Mouse (Mus musculus): ENCODE data around the gene Prpf39.

Gene Prpf39

DNA sequence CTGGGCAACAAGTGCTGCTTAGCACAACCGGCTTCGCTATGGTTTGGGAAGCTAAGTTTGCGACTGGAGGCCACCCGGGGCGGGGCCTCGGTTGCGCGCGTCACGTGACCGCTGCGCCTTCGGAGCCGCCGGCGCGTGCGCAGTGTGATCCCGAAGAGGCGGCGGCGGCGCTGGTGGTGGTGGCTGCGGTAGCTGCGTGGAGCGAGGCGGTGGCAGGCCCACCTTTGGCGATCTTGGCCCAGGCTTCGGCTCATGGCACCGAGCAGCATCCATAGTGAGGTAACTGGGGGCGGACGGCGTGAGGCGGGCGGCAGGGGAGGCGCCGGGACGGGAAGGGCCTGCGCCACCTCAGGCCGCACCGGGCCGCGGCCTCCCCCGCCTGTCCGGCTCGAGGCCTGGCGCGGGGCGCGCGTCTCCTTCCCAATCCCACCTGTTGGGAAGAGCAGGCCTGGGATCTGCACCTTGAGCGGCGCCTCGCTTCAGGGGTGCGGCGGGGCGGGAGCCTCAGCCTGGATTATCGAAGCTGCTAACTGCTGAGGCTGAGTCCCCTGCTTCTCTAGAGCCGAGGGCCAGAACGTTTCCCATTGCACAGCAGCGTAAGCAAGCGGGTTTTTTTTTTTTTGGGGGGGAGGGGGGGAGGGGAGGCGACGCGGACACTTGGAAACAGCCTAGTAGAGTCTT is at the start of gene Prpf39:
Prpf39 (plus strand) TSS at position 144 of the 681 bp plus-strand sequence.
- DNase-seq (ENCODE audit: low spot score), result peak; percentile 92

GRCm38 (mm10) chr12:65007725-65008124 is 28.4 kb upstream of the Prpf39 start:
- DNase-seq (ENCODE audit: low spot score), result no peak

DNA sequence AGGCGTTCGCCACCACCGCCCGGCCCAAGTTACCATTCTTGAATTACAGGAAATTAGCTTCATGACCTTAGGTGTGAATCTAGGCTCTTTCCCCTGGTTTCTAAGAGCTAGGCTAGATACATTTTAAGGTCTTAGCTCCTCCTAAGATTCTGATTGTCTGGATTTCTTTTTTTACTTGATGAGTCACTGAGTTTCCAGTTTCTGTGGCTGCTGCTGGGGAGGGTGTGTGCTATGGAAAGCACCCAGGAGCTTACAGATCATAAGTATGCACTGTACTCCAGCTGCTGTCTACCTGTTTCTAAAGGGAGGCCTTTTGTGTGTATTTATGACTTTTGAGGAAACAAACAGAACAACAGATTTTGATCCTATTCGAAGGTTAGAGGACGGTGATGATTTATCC is 13.3 kb upstream of the Prpf39 start:
- DNase-seq (ENCODE audit: low spot score), result no peak

- no peak for DNase-seq (ENCODE audit: low spot score)
These were observed 319 bp upstream of the Prpf39 start for GRCm38 (mm10) chr12:65035839-65036189.

DNA sequence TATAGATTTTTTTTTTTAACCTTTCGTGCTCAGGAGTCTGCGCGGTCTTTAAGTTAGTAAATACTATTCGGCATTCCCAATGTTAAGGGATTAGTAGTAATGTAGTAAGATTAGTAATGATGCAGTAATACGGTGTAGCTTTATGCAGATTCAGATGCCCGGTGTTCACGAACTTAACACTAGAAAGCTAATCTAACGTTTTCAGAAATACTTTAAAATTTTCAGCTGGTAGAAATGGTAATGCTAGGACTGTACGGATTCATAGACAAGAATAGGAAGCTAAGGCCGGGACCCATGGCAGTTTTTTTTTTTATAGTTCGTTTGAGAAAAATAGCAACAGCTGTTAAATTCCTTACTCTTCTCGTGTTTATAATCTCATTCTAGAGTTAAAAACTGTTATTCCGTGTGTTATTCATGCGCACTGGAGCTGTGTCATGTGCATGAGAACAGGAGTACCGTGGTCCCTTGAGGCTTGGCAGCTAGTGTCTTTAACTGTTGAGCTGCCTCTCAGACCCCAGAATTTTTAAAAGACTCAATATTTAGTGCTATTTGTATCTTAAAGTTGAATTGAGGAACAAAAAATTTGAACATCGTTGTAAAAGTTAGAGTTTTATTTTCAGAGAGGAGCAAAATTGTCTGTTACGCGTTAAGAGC is 886 bp downstream of the Prpf39 start:
- no peak for DNase-seq (ENCODE audit: low spot score)

DNA sequence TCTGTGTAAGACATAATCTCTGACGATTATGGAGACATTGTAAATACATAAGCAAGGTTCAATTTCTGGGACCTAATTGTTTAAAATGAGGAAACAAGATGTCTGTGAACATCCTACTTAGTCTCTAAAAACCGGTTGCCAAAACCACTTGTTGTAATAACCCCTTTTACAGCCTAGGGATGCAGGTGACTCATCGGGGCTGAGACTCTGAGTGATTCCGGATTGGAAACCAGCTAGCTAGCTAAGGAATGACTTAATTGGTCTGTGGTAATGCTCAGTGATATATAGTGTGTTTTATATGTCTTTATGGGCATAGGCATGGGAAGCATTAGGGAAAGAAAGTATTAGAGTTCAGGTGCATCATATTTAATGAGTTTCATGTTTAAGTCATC is 1.4 kb downstream of the Prpf39 start:
- peak; percentile 9 for DNase-seq (ENCODE audit: low spot score)

- no peak for DNase-seq (ENCODE audit: low spot score)
These were observed 12.7 kb downstream of the Prpf39 start for GRCm38 (mm10) chr12:65048799-65049198.

DNA sequence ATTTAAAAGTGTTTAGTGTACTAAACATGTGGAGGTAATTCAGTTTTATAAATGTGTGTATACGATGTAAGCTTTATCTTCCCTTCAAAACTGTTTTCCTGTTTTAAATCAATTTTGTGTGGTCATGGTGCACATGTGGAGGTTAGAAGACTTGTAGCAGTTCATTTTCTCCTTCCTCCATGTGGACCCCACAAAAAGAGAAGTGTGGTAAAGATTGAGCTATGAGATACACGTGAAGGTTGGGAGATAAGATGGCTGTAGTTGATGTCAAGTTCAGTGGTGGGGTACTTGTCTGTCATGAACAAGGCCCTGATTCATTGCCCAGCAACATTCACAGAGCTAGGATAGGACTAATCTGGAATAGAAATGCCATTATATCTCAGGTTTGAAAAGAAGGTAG is 22.1 kb downstream of the Prpf39 start:
- no peak for DNase-seq (ENCODE audit: low spot score)

DNA sequence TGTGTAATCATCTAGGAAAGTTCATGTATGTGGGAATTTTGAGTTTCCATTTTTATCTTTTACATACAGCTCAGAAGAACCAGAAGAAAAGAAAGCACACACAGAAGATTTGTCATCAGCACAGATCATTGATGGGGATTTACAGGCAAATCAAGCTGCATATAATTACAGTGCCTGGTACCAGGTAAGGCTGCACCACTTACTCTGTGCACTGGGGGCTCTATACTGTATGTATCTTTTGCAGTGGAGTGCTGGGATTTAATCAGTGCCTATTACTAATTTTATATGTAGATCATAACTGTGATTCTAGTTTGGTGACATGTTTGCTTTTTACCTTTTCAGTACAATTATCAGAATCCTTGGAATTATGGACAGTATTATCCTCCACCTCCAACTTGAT is 24.9 kb downstream of the Prpf39 start:
- DNase-seq (ENCODE audit: low spot score), result no peak

- DNase-seq (ENCODE audit: low spot score), result no peak
These were observed 29.1 kb downstream of the Prpf39 start for GRCm38 (mm10) chr12:65065241-65065640.

GRCm38 (mm10) chr12:65066234-65066633 is 30.1 kb downstream of the Prpf39 start:
- DNase-seq (ENCODE audit: low spot score), result no peak

- DNase-seq (ENCODE audit: low spot score), result no peak
These were observed 32.3 kb downstream of the Prpf39 start for GRCm38 (mm10) chr12:65068409-65068808.

GRCm38 (mm10) chr12:65072911-65073610 is 36.9 kb downstream of the Prpf39 start:
- no peak for DNase-seq (ENCODE audit: low spot score)

DNA sequence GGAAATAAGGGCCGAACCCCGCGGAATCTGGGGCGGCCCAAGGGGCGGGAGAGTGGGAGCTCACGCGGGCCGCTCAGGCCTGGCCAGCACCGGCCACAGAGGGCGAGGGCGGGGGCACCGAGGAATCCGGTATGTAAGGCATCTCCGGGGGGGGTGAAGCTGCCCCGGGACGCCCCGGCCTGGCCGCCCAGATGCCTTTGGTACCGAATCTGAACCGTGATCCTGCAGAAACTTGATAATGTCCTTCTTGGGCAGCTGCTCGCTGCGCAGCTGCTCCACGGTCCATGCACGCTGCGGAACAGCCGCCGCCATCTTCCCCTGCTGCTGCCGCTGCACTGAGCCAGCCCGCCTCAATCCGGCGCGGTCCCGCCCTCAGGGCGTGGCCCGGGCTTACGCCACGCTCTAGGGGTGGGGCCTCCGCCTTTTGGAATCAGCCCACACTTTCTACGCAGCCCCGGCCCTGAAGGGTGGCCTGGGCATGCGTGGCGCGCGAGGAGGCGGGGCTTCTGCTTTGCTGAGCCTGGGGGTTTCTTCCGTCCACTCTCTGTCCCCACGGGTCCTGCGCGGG is 37.6 kb downstream of the Prpf39 start, which contains the start of gene Fkbp3:
Fkbp3 (minus strand) TSS at position 397 of the 568 bp plus-strand sequence.
- DNase-seq (ENCODE audit: low spot score), result peak; percentile 98

GRCm38 (mm10) chr12:65074651-65075050 is 38.5 kb downstream of the Prpf39 start:
- no peak for DNase-seq (ENCODE audit: low spot score)

DNA sequence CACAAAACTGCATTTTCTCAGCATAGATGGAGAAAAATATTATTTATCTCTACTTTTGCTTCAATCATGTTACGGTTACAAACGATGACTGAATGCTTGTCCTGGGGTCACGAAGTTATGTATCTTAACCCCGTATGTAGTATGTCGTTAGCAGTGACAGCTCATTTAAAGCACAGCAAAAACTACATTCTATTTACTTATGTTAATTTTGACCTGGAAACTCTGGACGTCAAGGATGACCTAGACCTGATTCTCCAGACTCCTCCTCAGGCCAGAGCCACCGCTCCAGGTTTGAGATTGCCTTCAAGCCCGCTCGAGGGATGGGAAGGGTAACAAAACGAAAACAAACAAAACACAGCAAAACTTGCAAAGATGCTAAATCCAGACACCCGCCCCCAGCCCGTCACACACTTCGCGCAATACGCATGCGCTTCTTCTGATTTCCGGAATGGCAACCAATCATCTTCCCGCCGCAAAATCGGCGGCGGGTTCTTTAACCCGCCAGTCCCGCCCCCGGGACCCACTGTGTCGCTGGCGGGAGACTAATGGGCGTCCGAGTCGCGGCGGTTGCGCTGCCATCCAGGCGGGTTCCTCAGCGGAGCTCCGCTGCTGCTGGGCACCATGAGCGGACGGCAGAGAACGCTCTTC is 39.1 kb downstream of the Prpf39 start, which contains the start of gene Fancm:
Fancm (plus strand) TSS at position 519 of the 648 bp plus-strand sequence.
- peak; percentile 88 for DNase-seq (ENCODE audit: low spot score)

- DNase-seq (ENCODE audit: low spot score), result no peak
These were observed 39.7 kb downstream of the Prpf39 start for GRCm38 (mm10) chr12:65075733-65076310.

DNA sequence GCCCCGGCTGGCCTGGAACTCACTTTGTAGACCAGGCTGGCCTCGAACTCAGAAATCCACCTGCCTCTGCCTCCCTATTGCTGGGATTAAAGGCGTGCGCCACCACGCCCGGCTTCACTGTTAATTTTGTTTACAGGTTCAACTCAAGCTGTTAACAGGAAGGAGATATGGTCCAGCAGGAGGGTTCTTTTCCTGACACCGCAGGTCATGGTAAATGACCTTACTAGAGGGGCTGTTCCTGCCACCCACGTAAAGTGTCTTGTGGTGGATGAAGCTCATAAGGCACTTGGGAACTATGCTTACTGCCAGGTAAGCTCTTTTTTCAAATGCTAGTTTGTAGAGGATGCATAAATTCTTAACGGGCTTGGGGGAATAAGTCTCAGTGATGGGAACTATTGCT is 40.8 kb downstream of the Prpf39 start:
- DNase-seq (ENCODE audit: low spot score), result no peak

GRCm38 (mm10) chr12:65108746-65109145 is 72.6 kb downstream of the Prpf39 start:
- DNase-seq (ENCODE audit: low spot score), result no peak

GRCm38 (mm10) chr12:65111503-65111902 is 75.4 kb downstream of the Prpf39 start:
- DNase-seq (ENCODE audit: low spot score), result no peak

DNA sequence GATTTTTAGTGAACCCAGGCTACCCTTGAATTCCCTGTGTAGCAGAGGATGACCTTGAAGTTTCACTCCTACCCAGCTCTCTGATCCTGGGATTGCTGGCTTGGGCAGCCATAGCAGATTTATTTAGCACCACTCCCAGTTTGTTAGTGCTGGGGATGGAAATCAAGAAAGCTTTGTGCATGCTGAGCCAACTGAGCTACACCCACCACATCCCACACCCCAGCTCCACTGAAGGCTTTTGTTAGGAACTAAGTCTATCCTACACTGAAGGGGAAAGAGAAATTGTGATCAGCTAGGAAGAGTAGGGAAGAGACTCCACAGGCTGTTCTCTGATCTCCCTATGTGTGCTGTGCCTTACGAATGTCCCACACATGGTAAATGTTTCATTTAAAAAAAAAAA is 76.7 kb downstream of the Prpf39 start:
- no peak for DNase-seq (ENCODE audit: low spot score)

Measured in urinary bladder, postnatal 14 days (tissue).